Mouse (Mus musculus) forebrain, embryonic 14.5 days (tissue): ENCODE results near the gene Sumo3. TPM values are rescaled to one million over a fixed set of nuclear protein-coding genes. Genes with fewer than 3 reads are reported as not detected.

Experiments
- ATAC-seq: fragments of 200-750 bp; cut with Nextera tagmentation; 2 replicates; pipeline ENCODE4 v1.8.0; 2017; ENCODE audit warnings: mild to moderate bottlenecking, moderate library complexity
- DNase-seq: peaks from one replicate; pipeline ENCODE4 v3.0.0-alpha.2; 2015; ENCODE audit warnings: low spot score
- H3K27ac ChIP-seq: fragments of 300-500 bp; sonication (generic); 2 replicates; pipeline ENCODE4 v1.5.1; 2014; ENCODE audit warnings: low read depth, mild to moderate bottlenecking, control low read depth, low read length, moderate library complexity
- H3K27me3 ChIP-seq: fragments of 300-500 bp; sonication (generic); replicated peaks from 2 replicates; pipeline ENCODE4 v1.6.1; 2014; ENCODE audit warnings: low read length, control low read depth, mixed read lengths; ENCODE audit not compliant: control insufficient read depth, insufficient read depth
- H3K36me3 ChIP-seq: fragments of 300-500 bp; sonication (generic); 2 replicates; pipeline ENCODE4 v1.6.1; 2014; ENCODE audit warnings: low read length, control low read depth; ENCODE audit not compliant: control insufficient read depth, insufficient read depth
- H3K4me1 ChIP-seq: fragments of 300-500 bp; sonication (generic); 2 replicates; pipeline ENCODE4 v1.6.1; 2014; ENCODE audit warnings: antibody characterized with exemption, low read length, control low read depth; ENCODE audit not compliant: control insufficient read depth, insufficient read depth
- H3K4me2 ChIP-seq: fragments of 300-500 bp; sonication (generic); 2 replicates; pipeline ENCODE4 v1.6.1; 2014; ENCODE audit warnings: mild to moderate bottlenecking, control low read depth, low read length
- H3K4me3 ChIP-seq: fragments of 300-500 bp; sonication (generic); 2 replicates; pipeline ENCODE4 v1.5.1; 2014; ENCODE audit warnings: low read depth, low read length, control low read depth
- H3K9ac ChIP-seq: fragments of 300-500 bp; sonication (generic); 2 replicates; pipeline ENCODE4 v1.6.1; 2014; ENCODE audit warnings: mild to moderate bottlenecking, low read length, control low read depth, moderate library complexity
- H3K9me3 ChIP-seq: fragments of 300-500 bp; sonication (generic); replicated peaks from 2 replicates; pipeline ENCODE4 v1.6.1; 2016; ENCODE audit warnings: low read length, control low read depth, mixed read lengths; ENCODE audit not compliant: control insufficient read depth
- whole genome bisulfite sequencing: fragments of 180-500 bp; shearing (Covaris S2); extraction: QIAGEN DNeasy Blood & Tissue Kit; methylation state at CpG from one replicate; pipeline ENCODE4 v1.1.7; 2014; 5-methylcytosine and 5-hydroxymethylcytosine counted together
- polyA plus RNA-seq: library from polyadenylated mRNA; unstranded; fragments of >200 nt; fragmentation: Nextera tagmentation; extraction: Ambion mirVana; gene quantifications from 2 replicates; pipeline ENCODE4 v1.2.1, GENCODE M21; 2014

Gene Sumo3
- polyA plus RNA-seq, 1 experiment from 2014 or later: 308 TPM

DNA sequence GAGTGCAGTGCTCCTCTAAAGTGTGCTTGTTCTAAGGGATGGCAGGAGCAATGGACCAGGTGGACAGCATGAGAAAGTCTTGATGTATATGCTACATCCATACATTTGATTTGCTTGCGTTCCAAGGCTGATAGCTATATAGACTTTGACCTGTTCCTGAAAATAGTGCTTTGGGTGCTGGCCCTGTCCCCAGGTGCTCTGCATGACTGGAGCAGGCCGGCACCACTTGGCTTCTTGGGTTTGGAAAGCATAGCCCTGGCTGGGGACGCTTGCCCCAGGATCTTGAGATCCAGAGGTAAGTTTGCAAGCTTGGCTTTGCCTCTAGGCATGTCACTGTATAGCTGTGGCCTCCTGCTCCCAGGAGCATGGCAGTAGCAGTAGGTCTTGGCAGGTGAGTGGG, 19.3 kb upstream of the Sumo3 start:
- ATAC-seq (no peak), DNase-seq (no peak)
- Histone ChIP-seq H3K4me1 (peaks cover 11% of the 10 kb centered on the region; the same call in 1 of the 2 replicates), H3K4me2 (no peak overlapping the region), H3K9me3 (no peaks in the 10 kb centered on the region), H3K27me3 (no peaks in the 10 kb centered on the region), H3K27ac (no peak overlapping the region), H3K9ac (no peak overlapping the region), H3K4me3 (no peak overlapping the region), H3K36me3 (peaks cover 32% of the 10 kb centered on the region)
- WGBS: 99% methylated on average over 3 of the region's 3 CpGs

DNA sequence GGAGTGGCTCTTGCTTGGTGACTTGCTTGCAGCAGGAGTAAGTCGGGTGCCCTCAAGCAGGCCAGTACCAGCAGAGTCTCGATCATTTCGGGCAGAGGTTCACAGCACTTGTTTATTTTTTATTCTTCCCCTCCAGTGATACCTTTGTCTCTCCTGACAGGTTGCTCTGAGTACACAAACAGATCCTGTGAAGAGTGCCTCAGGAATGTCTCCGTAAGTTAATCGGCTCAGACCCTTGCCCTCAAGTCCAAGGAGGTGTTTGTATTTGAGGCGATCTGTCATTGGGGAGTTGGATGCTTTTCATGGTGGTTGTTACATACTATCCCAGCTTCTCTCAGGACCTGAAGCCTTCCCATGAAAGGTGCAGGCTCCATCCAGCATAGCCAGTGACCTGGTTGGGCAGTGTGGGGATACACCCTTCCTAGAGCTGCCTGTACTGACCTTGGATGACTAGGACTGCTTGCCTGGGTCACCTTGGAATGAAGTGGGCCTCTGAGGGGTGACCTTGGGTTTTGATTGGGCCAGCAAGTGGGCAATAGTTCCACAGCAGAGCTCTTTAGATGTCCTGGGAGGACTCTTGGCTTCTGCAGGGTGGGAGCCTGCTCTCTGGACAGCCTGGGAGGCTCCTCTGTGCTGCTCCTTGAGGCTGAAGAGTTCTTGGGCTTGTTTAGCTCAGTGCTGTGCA, 18.7 kb upstream of the Sumo3 start:
- ATAC-seq: no peak
- H3K27ac ChIP-seq: no peak overlapping the region
- H3K27me3 ChIP-seq: no peaks in the 10 kb centered on the region
- no peaks in the 10 kb centered on the region for H3K9me3 ChIP-seq
- 94% methylated on average over 6 of the region's 6 CpGs for whole genome bisulfite sequencing
- DNase-seq: no peak
- H3K9ac ChIP-seq: no peak overlapping the region
- H3K36me3 ChIP-seq: peaks cover 38% of the 10 kb centered on the region
- H3K4me2 ChIP-seq: no peak overlapping the region
- H3K4me3 ChIP-seq: no peak overlapping the region
- peaks cover 9% of the 10 kb centered on the region; the same call in 1 of the 2 replicates for H3K4me1 ChIP-seq

DNA sequence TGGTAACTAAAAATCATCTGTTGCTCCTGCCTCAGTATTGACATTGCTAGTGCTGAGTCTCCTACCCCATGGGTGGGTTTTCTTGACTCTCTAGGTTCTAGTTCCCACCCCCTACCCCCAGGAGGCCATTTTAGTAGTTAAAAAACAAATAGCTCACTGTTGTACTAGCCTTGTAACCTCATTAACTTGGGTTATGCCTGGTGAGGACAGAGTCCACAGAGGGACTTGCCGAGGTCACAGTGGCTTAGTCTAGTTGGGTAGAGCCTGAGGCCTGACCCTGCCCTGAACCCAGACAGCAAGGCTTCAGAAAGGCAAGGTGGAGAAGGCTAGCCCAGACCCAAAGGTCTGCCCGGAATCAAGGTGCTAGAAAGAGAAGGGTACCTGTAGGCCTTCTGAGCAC, 17.9 kb upstream of the Sumo3 start:
- Histone ChIP-seq H3K27ac (no peak overlapping the region), H3K27me3 (no peaks in the 10 kb centered on the region), H3K9me3 (no peaks in the 10 kb centered on the region), H3K4me3 (no peak overlapping the region), H3K4me2 (no peak overlapping the region), H3K4me1 (peaks cover 3% of the 10 kb centered on the region; the same call in 1 of the 2 replicates), H3K9ac (no peak overlapping the region; the same call in 1 of the 2 replicates), H3K36me3 (peaks cover 46% of the 10 kb centered on the region)
- 95% methylated on average over 2 of the region's 2 CpGs for WGBS
- ATAC-seq (no peak), DNase-seq (no peak)

DNA sequence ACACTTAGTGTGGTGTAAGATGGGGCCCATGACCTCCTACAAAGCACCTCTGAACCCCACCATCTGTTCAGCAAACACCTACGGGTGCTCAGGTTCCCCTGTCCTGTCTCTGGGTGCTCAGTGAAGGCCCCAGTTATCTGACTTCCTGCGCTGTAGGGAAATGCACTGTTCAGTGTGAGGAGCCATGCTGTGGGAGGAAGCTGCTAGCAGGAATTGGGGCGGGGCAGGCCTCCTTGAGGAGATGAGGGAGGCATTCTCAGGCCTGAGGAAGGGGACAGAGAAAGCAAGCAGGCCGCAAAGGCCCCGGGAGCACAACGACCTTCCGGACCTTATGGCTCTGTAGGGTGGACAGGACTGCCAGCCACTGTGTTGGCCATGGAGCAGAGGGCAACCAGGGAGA, 16.8 kb upstream of the Sumo3 start:
- peaks cover 57% of the 10 kb centered on the region for H3K36me3 ChIP-seq
- H3K27ac ChIP-seq: no peak overlapping the region

DNA sequence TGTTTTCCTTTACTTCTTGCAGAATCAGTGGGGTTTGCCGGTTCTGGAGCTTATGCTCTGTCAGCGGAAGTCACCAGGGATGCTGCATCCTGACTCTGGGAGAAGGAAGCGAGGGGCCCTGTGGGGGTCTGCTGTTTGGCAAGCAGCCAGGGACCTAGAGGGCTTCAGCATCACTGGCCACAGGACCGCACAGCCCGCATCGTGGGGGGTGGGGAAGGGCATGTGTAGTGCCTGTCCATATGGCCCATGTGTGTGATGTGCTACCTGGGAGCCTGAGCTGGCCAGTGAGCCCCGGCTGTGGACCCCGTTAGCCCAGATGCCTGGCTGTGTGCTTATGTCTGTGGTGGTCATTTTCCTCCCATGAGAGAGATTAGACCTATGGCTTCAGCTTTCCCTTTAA, 16.1 kb upstream of the Sumo3 start:
- Histone ChIP-seq H3K9ac (no peak overlapping the region), H3K27ac (no peak overlapping the region), H3K4me3 (no peak overlapping the region), H3K36me3 (peaks cover 62% of the 10 kb centered on the region), H3K9me3 (no peaks in the 10 kb centered on the region), H3K4me2 (no peak overlapping the region), H3K4me1 (no peaks in the 10 kb centered on the region), H3K27me3 (no peaks in the 10 kb centered on the region)
- no peak for DNase-seq
- no peak for ATAC-seq
- 81% methylated on average over 8 of the region's 8 CpGs for WGBS

More for the DNA sequence above, 16.8 kb upstream of the Sumo3 start:
- DNase-seq (no peak), ATAC-seq (no peak)
- no peak overlapping the region for H3K4me2 ChIP-seq
- no peak overlapping the region for H3K9ac ChIP-seq
- no peak overlapping the region for H3K4me3 ChIP-seq
- H3K9me3 ChIP-seq: no peaks in the 10 kb centered on the region
- WGBS: 89% methylated on average over 7 of the region's 7 CpGs
- H3K27me3 ChIP-seq: no peaks in the 10 kb centered on the region
- H3K4me1 ChIP-seq: no peaks in the 10 kb centered on the region

DNA sequence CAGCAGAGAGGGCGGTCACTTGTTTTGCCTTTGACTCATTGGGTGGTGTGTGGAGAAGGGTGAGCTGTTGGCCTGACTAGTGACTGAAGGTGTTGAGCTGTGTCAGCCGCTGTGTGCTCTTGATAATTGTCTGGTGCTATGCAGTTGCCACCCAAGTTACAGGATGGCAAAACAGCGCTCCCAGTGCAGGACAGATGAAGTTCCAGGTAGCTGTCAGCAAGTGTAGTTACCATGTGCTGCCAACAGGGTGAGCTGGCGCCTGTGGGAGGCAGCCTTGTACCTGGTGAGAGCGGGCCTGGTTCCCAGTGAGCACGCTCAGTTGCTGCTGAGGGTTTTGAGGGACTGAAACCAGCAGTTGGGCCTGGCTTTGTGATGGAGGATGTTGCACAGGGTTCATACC, 15.1 kb upstream of the Sumo3 start:
- no peak overlapping the region for H3K9ac ChIP-seq

DNA sequence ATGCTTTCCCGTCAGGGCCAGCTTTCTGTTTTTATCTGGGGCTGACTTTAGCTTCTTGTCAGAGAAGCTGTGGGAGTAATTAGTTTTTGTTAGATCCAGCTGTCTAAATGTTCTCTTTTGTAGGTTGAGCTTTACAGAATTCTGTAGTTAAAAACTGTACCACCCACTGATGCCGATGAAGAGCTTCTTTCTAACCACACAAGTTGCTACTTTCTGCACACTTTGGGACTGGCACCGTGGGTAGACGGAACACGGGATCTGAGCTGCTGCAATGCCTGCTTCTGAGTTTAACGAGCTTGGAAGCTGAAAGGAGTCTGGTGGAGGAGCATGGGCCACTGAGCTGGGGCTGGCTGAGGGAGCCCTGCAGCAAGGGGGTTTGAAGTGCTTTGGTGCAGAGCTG, 14.4 kb upstream of the Sumo3 start:
- Histone ChIP-seq H3K4me1 (no peaks in the 10 kb centered on the region), H3K4me3 (no peak overlapping the region), H3K9me3 (no peaks in the 10 kb centered on the region), H3K27me3 (no peaks in the 10 kb centered on the region), H3K9ac (no peak overlapping the region), H3K36me3 (peaks cover 74% of the 10 kb centered on the region), H3K4me2 (no peak overlapping the region), H3K27ac (no peak overlapping the region)
- ATAC-seq: no peak
- no peak for DNase-seq
- WGBS: 46% methylated on average over 6 of the region's 6 CpGs

More for the DNA sequence above, 15.1 kb upstream of the Sumo3 start:
- Histone ChIP-seq H3K27ac (no peak overlapping the region), H3K4me2 (no peak overlapping the region), H3K27me3 (no peaks in the 10 kb centered on the region), H3K9me3 (no peaks in the 10 kb centered on the region), H3K4me1 (no peaks in the 10 kb centered on the region), H3K36me3 (peaks cover 70% of the 10 kb centered on the region), H3K4me3 (no peak overlapping the region)
- DNase-seq (peak; percentile 44), ATAC-seq (0 out of 2 replicates have a peak, but pooled peaks have one; percentile 20)
- 37% methylated on average over 6 of the region's 6 CpGs for WGBS

DNA sequence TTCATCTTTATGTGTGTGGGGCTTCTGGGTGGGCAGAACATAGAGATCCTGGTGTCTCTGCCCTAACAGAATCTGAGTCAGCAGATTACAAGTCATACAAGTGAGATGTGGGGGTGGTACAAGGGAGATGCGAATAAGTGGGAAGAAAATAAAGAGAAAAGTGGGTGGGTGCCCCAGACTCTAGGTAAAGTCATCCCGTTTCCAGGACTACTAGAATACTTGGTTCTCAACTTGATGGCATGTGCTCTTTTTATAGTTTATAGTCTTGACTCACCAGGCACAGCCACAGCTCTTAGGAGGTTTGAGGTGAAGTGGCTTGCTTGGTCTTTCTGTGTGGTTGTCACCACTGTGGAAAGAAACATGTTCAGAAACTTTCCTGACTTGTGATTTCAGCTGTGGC, 9.8 kb upstream of the Sumo3 start:
- Histone ChIP-seq H3K4me2 (no peak overlapping the region), H3K27ac (no peak overlapping the region), H3K4me3 (no peak overlapping the region), H3K9ac (no peak overlapping the region), H3K4me1 (no peaks in the 10 kb centered on the region), H3K36me3 (peaks cover 71% of the 10 kb centered on the region), H3K9me3 (no peaks in the 10 kb centered on the region), H3K27me3 (no peaks in the 10 kb centered on the region)
- ATAC-seq: no peak
- 88% methylated on average over 2 of the region's 2 CpGs for WGBS
- no peak for DNase-seq

DNA sequence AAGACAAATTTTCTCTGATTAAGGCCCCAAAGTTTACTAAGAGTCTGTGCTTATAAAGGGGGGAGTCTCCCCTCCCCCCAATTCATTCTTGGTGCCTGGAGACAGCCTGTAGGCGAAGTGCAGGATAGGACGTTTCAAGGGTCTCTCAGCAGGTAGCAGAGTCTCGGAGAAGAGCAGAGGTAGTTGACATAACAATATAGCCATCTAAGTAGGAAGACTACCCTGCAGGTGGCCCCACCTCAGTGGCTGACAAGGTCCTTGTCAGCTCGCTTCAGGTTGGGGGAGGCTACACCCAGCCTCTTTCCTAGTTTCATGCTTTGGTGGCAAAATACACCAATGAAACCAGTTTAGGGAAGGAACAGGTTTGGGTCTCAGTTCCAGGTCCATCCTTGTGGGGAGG, 2.9 kb upstream of the Sumo3 start:
- no peak for DNase-seq
- H3K27me3 ChIP-seq: no peaks in the 10 kb centered on the region
- no peak overlapping the region for H3K4me2 ChIP-seq
- no peak for ATAC-seq
- H3K4me3 ChIP-seq: no peak overlapping the region
- no peak overlapping the region for H3K27ac ChIP-seq
- peaks cover 14% of the 10 kb centered on the region for H3K36me3 ChIP-seq
- H3K9ac ChIP-seq: no peak overlapping the region
- peaks cover 12% of the 10 kb centered on the region for H3K4me1 ChIP-seq
- WGBS: 49% methylated on average over 4 of the region's 4 CpGs
- no peaks in the 10 kb centered on the region for H3K9me3 ChIP-seq
